In genomic region chr4:57139433-57139832, GRCm38 (mm10) we compare ENCODE assay signal across 8 mouse cellular contexts. TPM values are rescaled to one million over a fixed set of nuclear protein-coding genes. Genes with fewer than 3 reads are reported as not detected.
DNase-seq lines count a peak whose midpoint lies in the region; ATAC-seq and TF ChIP-seq lines count a peak whose summit lies in the region.

No protein-coding gene starts in this region.

- ATAC-seq in lung, postnatal 0 days, result peak; percentile 84

- H3K4me2 ChIP-seq in lung, postnatal 0 days (replicated peaks; ENCODE audit: low read depth, low read length), result peak overlapping the region; percentile 33

- H3K9me3 ChIP-seq in heart, embryonic 10.5 days, result no peaks in the 10 kb centered on the region
- H3K9me3 ChIP-seq in E14TG2a.4 (ENCODE audit: low read length), result peaks cover 14% of the 10 kb centered on the region
- H3K9me3 ChIP-seq in lung, postnatal 0 days (ENCODE audit: low read length), result no peaks in the 10 kb centered on the region

- no peak for TF ChIP-seq EP300 in lung, postnatal 0 days (IDR thresholded peaks at IDR 0.05)

- H3K36me3 ChIP-seq in heart, embryonic 10.5 days, result no peaks in the 10 kb centered on the region
- no peaks in the 10 kb centered on the region for H3K36me3 ChIP-seq in E14TG2a.4 (ENCODE audit: insufficient read depth, low read length)
- H3K36me3 ChIP-seq in lung, postnatal 0 days (ENCODE audit: insufficient read depth, low read length), result no peaks in the 10 kb centered on the region

- H3K27me3 ChIP-seq in heart, embryonic 10.5 days (ENCODE audit: insufficient read depth, poor library complexity, severe bottlenecking), result peaks cover 88% of the 10 kb centered on the region
- H3K27me3 ChIP-seq in E14TG2a.4 (ENCODE audit: insufficient read depth, low read length), result peaks cover 51% of the 10 kb centered on the region
- H3K27me3 ChIP-seq in lung, postnatal 0 days (replicated peaks; ENCODE audit: insufficient read depth, low read length), result 0 out of 2 replicates have a peak, but pooled peaks cover 4% of the 10 kb centered on the region

- no peak for TF ChIP-seq CTCF in E14TG2a.4 (conservative IDR thresholded peaks at IDR 0.05; ENCODE audit: low read length)
- TF ChIP-seq CTCF in lung, postnatal 0 days (IDR thresholded peaks at IDR 0.05), result no peak

- no peak overlapping the region for H3K27ac ChIP-seq in heart, embryonic 10.5 days
- peak overlapping the region; percentile 32; the same call in 1 of the 2 replicates for H3K27ac ChIP-seq in lung, postnatal 0 days (ENCODE audit: low read length)

- H3K4me1 ChIP-seq in heart, embryonic 10.5 days, result peaks cover 20% of the 10 kb centered on the region
- peaks cover 36% of the 10 kb centered on the region for H3K4me1 ChIP-seq in E14TG2a.4 (replicated peaks; ENCODE audit: low read depth, low read length)
- peaks cover 3% of the 10 kb centered on the region for H3K4me1 ChIP-seq in lung, postnatal 0 days (ENCODE audit: insufficient read depth, low read depth, low read length)

- 65% methylated on average over 10 of the region's 10 CpGs for WGBS in heart, embryonic 10.5 days
- 28% methylated on average over 10 of the region's 10 CpGs for WGBS in lung, postnatal 0 days

- DNase-seq in heart, adult 18-20 months, result peak; percentile 59 to 74
- DNase-seq in heart, embryonic 10.5 days (ENCODE audit: low spot score), result no peak
- peak; percentile 85 for DNase-seq in cerebellum, adult 9-10 months
- peak; percentile 71 for DNase-seq in heart, postnatal 4 days
- DNase-seq in lung, postnatal 0 days (ENCODE audit: low spot score), result peak; percentile 90
- no peak for DNase-seq in spleen, postnatal 10 days (ENCODE audit: low spot score in 2 of 2)
- no peak for DNase-seq in spleen, adult 12 weeks (ENCODE audit: low spot score)

- no peak overlapping the region for H3K4me3 ChIP-seq in heart, embryonic 10.5 days
- peak overlapping the region; percentile 50 for H3K4me3 ChIP-seq in E14TG2a.4 (replicated peaks; ENCODE audit: low read length)
- H3K4me3 ChIP-seq in lung, postnatal 0 days (ENCODE audit: low read depth, low read length), result no peak overlapping the region

- no peak overlapping the region for H3K9ac ChIP-seq in lung, postnatal 0 days (replicated peaks; ENCODE audit: low read depth)

RNA-seq across cellular contexts. Expression of gene Epb41l4b, which starts 3.8 kb away (rescaled TPM):
- total RNA-seq in heart, adult 18-20 months (2021), result 1 to 10 TPM; 2.0 to 2.3 TPM
- 0.34 and 1.6 TPM in 2 replicates for polyA plus RNA-seq in heart, embryonic 10.5 days (2016; fragmentation: Nextera tagmentation; extraction: Ambion mirVana)
- total RNA-seq in heart, postnatal 4 days (2021), result 1 to 10 TPM; 4.9 to 5.4 TPM
- 10.3 and 10.6 TPM in 2 replicates for polyA plus RNA-seq in lung, postnatal 0 days (2015; fragmentation: Nextera tagmentation; extraction: Ambion mirVana)

Comparison
In these comparisons a context has a peak if more than half of its experiments do, and no peak if none do; other contexts are left out.
1. DNase-seq: peak in heart, adult 18-20 months (2 of 2), cerebellum, adult 9-10 months (single experiment), heart, postnatal 4 days (single experiment) and lung, postnatal 0 days (single experiment); none in heart, embryonic 10.5 days (single experiment), spleen, postnatal 10 days (0 of 2) and spleen, adult 12 weeks (single experiment).